Mouse (Mus musculus): ENCODE results near the gene Robo1. TPM values are rescaled to one million over a fixed set of nuclear protein-coding genes. Genes with fewer than 3 reads are reported as not detected.

Gene Robo1
- polyA plus RNA-seq, 1 experiment from 2014 or later = 20.6 TPM

GRCm38 (mm10) chr16:72639332-72639940, 331.3 kb downstream of the Robo1 start:
- H3K9ac ChIP-seq (ENCODE audit: low read depth, low read length) = no peak overlapping the region
- WGBS (ENCODE audit: insufficient replicate concordance) = 86% methylated on average over 8 of the region's 8 CpGs
- no peaks in the 10 kb centered on the region for H3K27me3 ChIP-seq (ENCODE audit: control insufficient read depth, insufficient read depth, low read length)
- no peak overlapping the region for H3K27ac ChIP-seq (ENCODE audit: low read depth, low read length)
- H3K9me3 ChIP-seq (replicated peaks; ENCODE audit: control insufficient read depth, low read length) = no peaks in the 10 kb centered on the region
- H3K36me3 ChIP-seq (ENCODE audit: control insufficient read depth, insufficient read depth, low read length) = no peaks in the 10 kb centered on the region
- H3K4me2 ChIP-seq = no peak overlapping the region
- H3K4me1 ChIP-seq (ENCODE audit: control insufficient read depth, insufficient read depth, low read length) = peaks cover 4% of the 10 kb centered on the region; the same call in 1 of the 2 replicates
- ATAC-seq (replicated peaks; ENCODE audit: insufficient number of reproducible peaks, low FRiP score, low TSS enrichment) = no peak
- no peak overlapping the region for H3K4me3 ChIP-seq (ENCODE audit: low read depth, low read length)

- no peak overlapping the region for H3K27ac ChIP-seq (ENCODE audit: low read depth, low read length)
- ATAC-seq (replicated peaks; ENCODE audit: insufficient number of reproducible peaks, low FRiP score, low TSS enrichment) = no peak
- H3K9me3 ChIP-seq (replicated peaks; ENCODE audit: control insufficient read depth, low read length) = no peaks in the 10 kb centered on the region
- H3K4me1 ChIP-seq (ENCODE audit: control insufficient read depth, insufficient read depth, low read length) = peaks cover 4% of the 10 kb centered on the region; the same call in 1 of the 2 replicates
- no peak overlapping the region for H3K9ac ChIP-seq (ENCODE audit: low read depth, low read length)
- H3K4me3 ChIP-seq (ENCODE audit: low read depth, low read length) = no peak overlapping the region
- H3K36me3 ChIP-seq (ENCODE audit: control insufficient read depth, insufficient read depth, low read length) = no peaks in the 10 kb centered on the region
- 56% methylated on average over 9 of the region's 9 CpGs for WGBS (ENCODE audit: insufficient replicate concordance)
- no peak overlapping the region for H3K4me2 ChIP-seq
- H3K27me3 ChIP-seq (ENCODE audit: control insufficient read depth, insufficient read depth, low read length) = no peaks in the 10 kb centered on the region
These were observed 333.1 kb downstream of the Robo1 start for GRCm38 (mm10) chr16:72640932-72641811.

- Histone ChIP-seq H3K27me3 (ENCODE audit: control insufficient read depth, insufficient read depth, low read length) (no peaks in the 10 kb centered on the region), H3K4me2 (no peak overlapping the region; the same call in 1 of the 2 replicates), H3K4me3 (ENCODE audit: low read depth, low read length) (no peak overlapping the region), H3K36me3 (ENCODE audit: control insufficient read depth, insufficient read depth, low read length) (no peaks in the 10 kb centered on the region), H3K9ac (ENCODE audit: low read depth, low read length) (no peak overlapping the region), H3K27ac (ENCODE audit: low read depth, low read length) (no peak overlapping the region), H3K9me3 (replicated peaks; ENCODE audit: control insufficient read depth, low read length) (no peaks in the 10 kb centered on the region), H3K4me1 (ENCODE audit: control insufficient read depth, insufficient read depth, low read length) (peaks cover 4% of the 10 kb centered on the region; the same call in 1 of the 2 replicates)
- 46% methylated on average over 8 of the region's 8 CpGs for WGBS (ENCODE audit: insufficient replicate concordance)
- ATAC-seq (replicated peaks; ENCODE audit: insufficient number of reproducible peaks, low FRiP score, low TSS enrichment) = no peak
These were observed 337.8 kb downstream of the Robo1 start for GRCm38 (mm10) chr16:72645890-72646289.

- Histone ChIP-seq H3K4me1 (ENCODE audit: control insufficient read depth, insufficient read depth, low read length) (no peaks in the 10 kb centered on the region), H3K9me3 (replicated peaks; ENCODE audit: control insufficient read depth, low read length) (no peaks in the 10 kb centered on the region), H3K9ac (ENCODE audit: low read depth, low read length) (no peak overlapping the region), H3K4me2 (peak overlapping the region; percentile 38), H3K27me3 (ENCODE audit: control insufficient read depth, insufficient read depth, low read length) (no peaks in the 10 kb centered on the region), H3K27ac (ENCODE audit: low read depth, low read length) (no peak overlapping the region), H3K4me3 (ENCODE audit: low read depth, low read length) (no peak overlapping the region), H3K36me3 (ENCODE audit: control insufficient read depth, insufficient read depth, low read length) (no peaks in the 10 kb centered on the region)
- no peak for ATAC-seq (replicated peaks; ENCODE audit: insufficient number of reproducible peaks, low FRiP score, low TSS enrichment)
- 37% methylated on average over 4 of the region's 4 CpGs for WGBS (ENCODE audit: insufficient replicate concordance)
These were observed 341.2 kb downstream of the Robo1 start for GRCm38 (mm10) chr16:72649314-72649713.

- Histone ChIP-seq H3K36me3 (ENCODE audit: control insufficient read depth, insufficient read depth, low read length) (no peaks in the 10 kb centered on the region), H3K4me3 (ENCODE audit: low read depth, low read length) (no peak overlapping the region), H3K4me2 (no peak overlapping the region), H3K4me1 (ENCODE audit: control insufficient read depth, insufficient read depth, low read length) (no peaks in the 10 kb centered on the region), H3K9me3 (replicated peaks; ENCODE audit: control insufficient read depth, low read length) (no peaks in the 10 kb centered on the region), H3K27me3 (ENCODE audit: control insufficient read depth, insufficient read depth, low read length) (no peaks in the 10 kb centered on the region), H3K9ac (ENCODE audit: low read depth, low read length) (no peak overlapping the region), H3K27ac (ENCODE audit: low read depth, low read length) (no peak overlapping the region)
- WGBS (ENCODE audit: insufficient replicate concordance) = 79% methylated on average over 9 of the region's 9 CpGs
- ATAC-seq (replicated peaks; ENCODE audit: insufficient number of reproducible peaks, low FRiP score, low TSS enrichment) = no peak
These were observed 347.3 kb downstream of the Robo1 start for GRCm38 (mm10) chr16:72655411-72655810.

GRCm38 (mm10) chr16:72662837-72663350, 354.8 kb downstream of the Robo1 start:
- Histone ChIP-seq H3K4me3 (ENCODE audit: low read depth, low read length) (peak overlapping the region; percentile 60), H3K27ac (ENCODE audit: low read depth, low read length) (peak overlapping the region; percentile 70), H3K9ac (ENCODE audit: low read depth, low read length) (peak overlapping the region; percentile 80), H3K27me3 (ENCODE audit: control insufficient read depth, insufficient read depth, low read length) (no peaks in the 10 kb centered on the region), H3K4me1 (ENCODE audit: control insufficient read depth, insufficient read depth, low read length) (0 out of 2 replicates have a peak, but pooled peaks cover 5% of the 10 kb centered on the region), H3K36me3 (ENCODE audit: control insufficient read depth, insufficient read depth, low read length) (0 out of 2 replicates have a peak, but pooled peaks cover 2% of the 10 kb centered on the region), H3K9me3 (replicated peaks; ENCODE audit: control insufficient read depth, low read length) (no peaks in the 10 kb centered on the region), H3K4me2 (peak overlapping the region; percentile 69)
- peak; percentile 73 for ATAC-seq (replicated peaks; ENCODE audit: insufficient number of reproducible peaks, low FRiP score, low TSS enrichment)
- WGBS (ENCODE audit: insufficient replicate concordance) = under 1% methylated on average over 26 of the region's 26 CpGs

- 0 out of 2 replicates have a peak, but pooled peaks cover 2% of the 10 kb centered on the region for H3K36me3 ChIP-seq (ENCODE audit: control insufficient read depth, insufficient read depth, low read length)
- peak; percentile 64 for ATAC-seq (replicated peaks; ENCODE audit: insufficient number of reproducible peaks, low FRiP score, low TSS enrichment)
- peak overlapping the region; percentile 80 for H3K9ac ChIP-seq (ENCODE audit: low read depth, low read length)
- H3K4me1 ChIP-seq (ENCODE audit: control insufficient read depth, insufficient read depth, low read length) = 0 out of 2 replicates have a peak, but pooled peaks cover 5% of the 10 kb centered on the region
- WGBS (ENCODE audit: insufficient replicate concordance) = under 1% methylated on average over 50 of the region's 55 CpGs
- H3K4me2 ChIP-seq = peak overlapping the region; percentile 69
- peak overlapping the region; percentile 70 for H3K27ac ChIP-seq (ENCODE audit: low read depth, low read length)
- H3K9me3 ChIP-seq (replicated peaks; ENCODE audit: control insufficient read depth, low read length) = no peaks in the 10 kb centered on the region
- no peaks in the 10 kb centered on the region for H3K27me3 ChIP-seq (ENCODE audit: control insufficient read depth, insufficient read depth, low read length)
- peak overlapping the region; percentile 60 for H3K4me3 ChIP-seq (ENCODE audit: low read depth, low read length)
These were observed 355.5 kb downstream of the Robo1 start for GRCm38 (mm10) chr16:72663351-72664232.

- H3K9ac ChIP-seq (ENCODE audit: low read depth, low read length) = peak overlapping the region; percentile 80
- H3K27me3 ChIP-seq (ENCODE audit: control insufficient read depth, insufficient read depth, low read length) = no peaks in the 10 kb centered on the region
- no peaks in the 10 kb centered on the region for H3K9me3 ChIP-seq (replicated peaks; ENCODE audit: control insufficient read depth, low read length)
- H3K4me2 ChIP-seq = peak overlapping the region; percentile 69
- no peak overlapping the region for H3K27ac ChIP-seq (ENCODE audit: low read depth, low read length)
- no peak for ATAC-seq (replicated peaks; ENCODE audit: insufficient number of reproducible peaks, low FRiP score, low TSS enrichment)
- peak overlapping the region; percentile 60 for H3K4me3 ChIP-seq (ENCODE audit: low read depth, low read length)
- WGBS (ENCODE audit: insufficient replicate concordance) = under 1% methylated on average over 12 of the region's 12 CpGs
- H3K36me3 ChIP-seq (ENCODE audit: control insufficient read depth, insufficient read depth, low read length) = 0 out of 2 replicates have a peak, but pooled peaks cover 2% of the 10 kb centered on the region
- H3K4me1 ChIP-seq (ENCODE audit: control insufficient read depth, insufficient read depth, low read length) = 0 out of 2 replicates have a peak, but pooled peaks cover 5% of the 10 kb centered on the region
These were observed 356.1 kb downstream of the Robo1 start for GRCm38 (mm10) chr16:72664233-72664613.

Measured in heart, embryonic 11.5 days (tissue).